Mouse (Mus musculus) lung, postnatal 25 days (tissue): ENCODE measurements around the gene Map3k5.

ENCODE experiments used
- DNase-seq: peaks from one replicate; pipeline ENCODE4 v3.0.0; 2022; ENCODE audit warnings: low spot score

Map3k5 gene

DNA sequence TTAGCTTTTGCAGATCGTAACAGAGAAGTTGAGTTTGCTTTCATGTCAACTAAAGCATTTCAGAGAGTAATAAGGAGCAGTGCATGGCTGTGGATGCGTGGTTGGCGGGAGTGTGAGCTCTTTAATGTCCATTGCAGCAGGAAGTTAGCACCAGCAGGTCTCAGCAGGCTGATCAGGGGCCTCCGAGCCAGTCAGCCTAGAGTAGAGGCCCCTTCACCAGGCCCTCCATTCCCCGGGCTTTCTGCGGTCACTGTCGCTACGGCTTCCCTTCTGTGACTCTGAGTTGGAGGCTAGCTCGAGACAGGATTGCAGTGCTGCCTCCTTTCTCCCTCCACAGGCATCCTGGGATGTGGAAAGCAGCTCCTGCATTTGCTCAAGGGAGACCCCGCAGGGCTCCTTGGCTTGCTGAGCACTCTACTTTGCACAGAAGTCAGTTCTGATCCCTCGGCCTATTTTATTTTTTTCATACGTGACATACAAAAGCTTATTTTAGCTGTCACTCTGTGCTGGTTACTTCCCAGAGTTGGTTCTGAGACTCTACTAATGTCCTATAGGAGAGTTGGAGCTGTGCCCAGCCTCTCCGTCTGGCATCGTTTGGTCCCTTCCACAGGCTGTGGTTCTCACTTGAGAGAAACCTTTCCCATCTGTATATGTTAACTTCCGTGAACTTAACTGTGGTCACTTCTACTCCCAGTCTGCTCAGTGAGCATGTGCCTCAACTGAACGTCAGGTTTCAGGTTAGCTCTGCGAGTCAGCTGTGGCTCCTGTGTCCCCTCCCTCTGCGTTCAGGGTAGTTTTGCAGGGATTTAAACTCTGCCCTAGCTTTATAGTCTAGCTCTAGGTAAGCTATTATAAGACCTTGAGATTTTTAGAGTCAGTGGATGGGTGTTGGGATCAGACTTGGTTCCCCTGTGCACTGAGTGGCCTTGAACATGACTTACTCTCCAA lies 178.0 kb downstream of the Map3k5 start:
- no peak for DNase-seq

DNA sequence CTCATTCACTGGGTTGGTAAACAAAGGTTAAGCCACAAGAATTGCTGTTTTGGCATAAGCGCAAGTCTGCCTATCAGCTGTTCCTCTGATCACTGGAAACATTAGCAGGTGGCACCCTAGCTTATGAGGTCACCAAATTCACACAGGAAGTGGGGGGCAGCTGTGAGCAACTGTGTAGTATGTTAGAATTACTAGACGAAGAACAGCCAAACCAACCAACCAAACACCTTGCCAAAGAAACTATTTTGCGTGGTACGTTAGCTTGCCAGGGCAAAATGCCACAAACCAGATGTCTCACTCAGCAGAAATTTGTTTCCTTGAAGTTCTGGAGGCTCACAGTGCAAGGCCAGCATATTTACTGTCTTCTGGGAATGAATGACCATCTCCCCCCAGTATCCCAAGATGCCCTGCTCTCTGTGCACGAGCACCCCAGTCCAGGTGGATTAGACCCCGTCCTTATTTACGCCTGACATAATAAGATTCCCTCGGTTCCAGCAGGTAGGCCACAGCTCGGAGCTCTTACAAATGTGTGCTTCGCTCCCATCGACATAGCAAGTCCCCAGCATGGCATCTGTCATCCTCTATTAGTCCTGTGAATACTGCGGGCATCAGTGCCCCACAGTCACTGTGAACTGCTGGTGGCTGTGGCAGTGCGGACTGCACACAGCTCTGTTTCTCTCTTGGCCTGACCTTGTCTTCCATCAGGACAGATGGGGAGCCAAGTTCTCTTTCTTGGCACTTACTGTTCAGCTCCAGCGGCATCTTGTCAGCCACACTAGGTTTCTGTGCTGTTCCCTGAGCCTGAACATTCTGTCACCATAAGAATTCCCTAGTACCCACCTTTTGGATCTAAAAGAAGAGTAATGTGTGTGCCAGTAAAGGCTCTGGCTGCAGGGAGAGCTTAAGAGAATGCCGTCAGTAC lies 185.5 kb downstream of the Map3k5 start:
- peak; percentile 30 for DNase-seq

DNA sequence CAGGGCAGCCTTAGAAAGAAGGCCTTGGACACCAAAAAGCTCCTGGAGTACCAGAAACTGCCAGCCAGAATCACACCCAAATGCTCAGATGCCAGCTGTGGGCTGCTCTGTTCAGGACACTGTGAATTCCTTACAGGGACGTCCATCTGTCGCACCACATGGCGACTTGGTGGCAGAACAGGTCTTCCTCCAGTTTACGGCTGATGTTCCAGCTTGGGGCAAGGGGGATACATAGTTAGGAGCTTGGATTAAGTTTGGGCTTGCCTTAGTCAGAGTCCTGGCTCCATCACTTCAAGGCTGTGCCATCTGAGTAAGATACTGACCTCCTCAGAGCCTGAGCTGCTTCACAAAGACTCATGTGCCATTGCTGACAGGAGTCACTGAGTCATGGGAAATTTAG lies 187.7 kb downstream of the Map3k5 start:
- no peak for DNase-seq

DNA sequence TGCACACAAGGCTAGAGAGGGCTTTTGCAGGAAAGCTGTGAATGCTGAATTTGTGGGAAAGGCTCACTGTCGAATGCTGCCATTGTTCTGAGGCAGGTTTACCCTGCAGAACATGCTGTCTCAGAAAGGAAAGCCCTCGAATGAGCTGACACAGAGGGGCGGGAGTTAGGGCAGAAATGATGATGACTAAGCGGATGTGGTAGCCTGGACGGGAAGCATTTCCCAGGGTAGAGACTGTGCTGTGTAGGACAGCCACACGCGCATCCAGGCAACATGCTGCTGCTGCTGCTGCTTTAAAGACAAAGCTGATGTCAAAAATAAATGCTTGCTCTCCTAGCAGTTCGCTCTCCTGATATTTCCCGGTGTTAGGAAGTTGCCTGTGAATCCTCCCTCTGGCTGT lies 189.1 kb downstream of the Map3k5 start:
- DNase-seq = peak; percentile 31

DNA sequence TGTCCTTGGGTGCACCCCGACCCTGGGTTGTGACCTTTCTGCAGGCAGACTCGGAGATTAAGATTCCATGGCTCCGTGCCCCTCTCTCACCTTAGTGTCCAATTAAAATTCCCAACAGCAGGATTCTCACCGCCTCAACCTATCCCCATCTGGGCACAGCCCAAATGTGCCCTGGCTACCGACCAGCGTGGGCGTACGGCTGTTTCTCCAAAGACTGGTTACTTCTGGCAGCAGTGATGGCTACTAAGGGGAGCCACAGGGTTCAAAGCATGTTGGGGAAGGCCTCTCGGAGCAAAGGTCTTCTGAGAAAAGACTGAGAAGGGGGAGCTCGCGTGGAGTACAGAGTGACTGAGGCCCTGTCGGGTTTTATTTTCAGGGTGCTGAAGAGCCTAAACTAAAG lies 190.3 kb downstream of the Map3k5 start:
- no peak for DNase-seq

DNA sequence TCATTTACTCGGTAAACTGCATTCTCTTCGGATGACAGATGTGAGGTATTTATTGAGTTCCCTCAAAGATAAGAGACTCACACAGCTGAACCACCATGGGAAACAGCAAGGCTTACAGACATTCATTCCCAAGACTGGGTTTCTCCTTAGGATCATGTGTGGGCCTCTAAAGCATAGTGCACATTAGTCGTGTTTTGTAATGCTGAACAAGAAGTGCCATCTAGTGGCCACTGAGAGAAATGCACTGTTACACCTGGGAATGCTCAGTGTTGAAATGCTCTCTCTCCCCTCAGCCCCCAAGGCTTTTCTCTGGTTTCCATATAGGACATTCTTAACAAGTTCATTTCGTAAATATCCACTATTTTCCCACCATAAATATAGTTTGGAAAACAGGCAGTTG lies 191.0 kb downstream of the Map3k5 start:
- peak; percentile 72 for DNase-seq

DNA sequence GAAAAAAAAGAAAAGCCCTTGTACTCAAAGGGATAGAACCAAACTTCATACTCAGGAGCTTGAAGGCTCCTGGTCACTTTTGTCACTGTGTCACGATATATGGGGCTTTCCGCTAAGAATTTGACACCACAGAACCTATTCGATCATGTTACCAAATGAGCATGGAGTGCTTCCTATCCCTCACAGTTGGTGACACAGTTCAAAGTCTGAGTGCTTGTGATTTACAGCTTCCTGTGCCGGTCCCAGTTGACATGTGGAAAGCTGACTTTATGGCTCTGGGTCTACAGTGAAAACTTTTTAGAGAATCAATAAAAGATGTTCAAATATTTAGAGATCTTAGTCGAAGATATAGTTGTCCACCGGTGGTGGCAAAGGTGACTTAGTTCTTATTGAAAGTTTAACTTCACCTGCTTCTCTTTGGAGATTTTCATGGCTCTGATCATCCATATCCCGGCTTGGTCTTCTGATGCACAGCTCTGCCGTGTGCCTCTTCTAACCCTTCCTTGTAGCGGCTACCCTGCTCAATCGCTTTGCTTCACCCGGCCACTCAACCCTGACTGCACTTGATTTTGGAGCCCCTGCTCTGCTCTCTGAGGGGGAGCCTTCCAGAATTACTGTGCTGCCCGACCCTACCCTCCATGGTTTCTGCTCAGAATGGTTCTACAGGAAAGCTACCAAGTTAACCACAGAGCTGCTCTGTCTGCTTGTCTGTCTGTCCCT lies 198.8 kb downstream of the Map3k5 start:
- DNase-seq = no peak

DNA sequence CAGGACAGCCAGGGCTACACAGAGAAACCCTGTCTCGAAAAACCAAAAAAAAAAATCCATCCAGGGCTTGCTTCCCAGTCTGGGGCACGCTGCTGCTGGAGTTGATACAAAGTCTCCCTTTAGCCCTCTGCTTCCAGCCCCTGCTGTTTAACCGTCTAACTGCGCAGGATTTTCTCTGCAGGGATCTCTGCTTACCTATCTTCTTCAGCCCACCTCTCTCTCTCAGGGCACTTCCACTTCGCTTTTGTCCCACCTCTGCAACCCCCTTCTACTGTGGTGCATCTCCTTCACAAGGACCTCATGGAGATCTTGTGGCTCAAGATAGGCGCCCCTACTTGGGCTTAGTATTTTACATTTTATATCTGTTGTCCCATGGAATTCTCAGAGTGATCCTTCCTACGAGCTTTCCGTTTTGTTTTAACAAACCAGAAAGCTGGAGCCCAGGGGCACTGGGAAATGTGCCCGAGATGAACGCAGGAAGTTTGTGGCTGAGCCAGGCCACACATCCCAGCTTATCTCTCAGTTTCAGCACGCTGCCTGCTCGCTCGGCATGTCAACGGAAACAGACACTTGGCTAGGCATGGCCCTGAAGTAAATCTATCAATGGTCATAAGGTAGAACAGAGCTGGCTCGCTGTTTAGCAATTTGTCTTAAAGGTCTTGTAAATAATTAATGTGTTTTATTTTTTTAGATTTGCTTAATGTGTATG lies 201.2 kb downstream of the Map3k5 start:
- no peak for DNase-seq

DNA sequence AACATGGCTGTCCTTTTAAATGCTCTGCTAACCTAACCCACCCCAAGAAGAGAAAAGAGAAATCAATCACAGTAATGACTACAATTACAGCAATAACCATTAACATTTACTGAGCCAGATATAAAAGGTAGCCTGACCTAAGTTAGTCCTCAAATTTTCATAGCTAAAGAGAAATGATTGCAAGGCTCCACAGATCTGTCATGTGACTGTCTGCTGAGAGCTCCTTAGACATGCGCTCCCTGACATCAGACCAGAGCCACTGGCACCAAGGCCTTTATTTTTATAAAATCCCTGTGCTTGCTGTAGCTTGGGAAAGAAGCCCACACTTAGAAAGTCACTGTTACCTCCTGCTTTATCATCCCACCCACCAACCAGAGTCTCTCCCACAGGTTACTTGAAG lies 202.2 kb downstream of the Map3k5 start:
- no peak for DNase-seq

DNA sequence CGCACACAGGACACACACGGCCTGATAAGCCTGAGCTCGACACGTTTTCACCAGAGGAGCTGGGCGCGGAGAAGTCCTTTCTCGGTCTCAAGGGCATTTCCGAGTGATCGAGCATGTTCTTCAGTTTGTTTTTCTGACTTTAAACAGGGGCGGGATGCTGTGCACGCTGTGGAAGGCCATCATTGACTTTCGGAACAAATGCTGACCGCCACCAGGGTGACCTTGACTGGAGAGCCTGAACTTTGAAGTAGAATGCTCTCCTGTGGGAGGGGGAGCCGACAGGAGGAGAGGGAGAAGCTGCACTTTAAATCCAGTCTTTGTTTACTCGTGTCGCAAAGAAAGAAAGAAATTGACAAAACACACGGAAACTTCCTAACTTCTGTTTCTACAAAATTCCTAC lies 207.1 kb downstream of the Map3k5 start:
- no peak for DNase-seq

DNA sequence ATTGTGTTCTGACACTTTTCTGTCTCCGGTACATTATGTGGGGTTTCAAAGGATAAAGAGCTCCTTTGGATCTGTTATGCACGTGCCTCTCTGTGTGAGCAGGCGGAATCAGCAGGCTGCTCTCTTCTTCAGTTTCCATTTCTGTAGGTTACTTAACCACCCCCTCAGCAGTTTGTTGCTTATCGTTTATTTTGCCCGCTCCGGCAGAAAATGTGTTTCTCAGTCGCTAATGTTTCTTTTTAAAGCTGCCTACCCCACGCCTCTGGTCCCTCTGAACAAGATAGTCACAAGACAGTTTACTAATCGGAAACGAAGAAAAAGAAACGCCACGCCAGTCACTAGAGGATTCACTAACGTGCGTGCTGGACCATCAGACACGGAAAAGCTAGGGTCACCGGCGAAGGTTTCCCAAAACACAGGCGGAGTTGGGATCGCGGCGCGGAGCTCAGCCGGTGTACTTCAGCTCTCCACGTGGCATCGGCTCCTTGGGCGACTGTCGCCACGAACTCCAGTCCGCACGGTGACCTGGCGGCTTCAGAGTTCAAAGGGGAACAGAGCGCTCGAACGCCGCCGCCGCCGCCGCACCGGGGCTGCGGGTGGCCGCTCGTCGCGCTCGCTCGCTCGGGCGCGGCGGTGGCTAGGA lies 214.0 kb downstream of the Map3k5 start, which contains the start of gene Map7:
Gene Map7, plus strand, starts transcription at position 342 of the 643 bp plus-strand sequence.
- no peak for DNase-seq

DNA sequence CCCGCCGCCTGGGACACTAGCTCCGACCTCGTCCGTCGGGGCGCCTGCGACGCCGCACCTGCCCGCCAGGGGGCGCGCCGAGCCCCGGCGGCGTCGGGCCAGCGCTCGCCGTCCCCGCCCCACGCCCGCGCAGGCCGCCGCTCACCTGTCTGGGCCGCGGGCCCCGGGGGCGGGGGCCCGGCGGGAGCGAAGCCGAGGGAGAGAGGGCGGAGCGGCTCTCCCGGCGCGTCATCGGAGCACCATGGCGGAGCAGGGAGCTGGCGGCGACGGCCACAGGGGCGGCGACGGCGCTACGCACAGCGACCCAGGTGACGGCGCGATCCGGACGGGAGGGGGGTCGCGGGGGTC lies 214.5 kb downstream of the Map3k5 start:
- peak; percentile 71 for DNase-seq

DNA sequence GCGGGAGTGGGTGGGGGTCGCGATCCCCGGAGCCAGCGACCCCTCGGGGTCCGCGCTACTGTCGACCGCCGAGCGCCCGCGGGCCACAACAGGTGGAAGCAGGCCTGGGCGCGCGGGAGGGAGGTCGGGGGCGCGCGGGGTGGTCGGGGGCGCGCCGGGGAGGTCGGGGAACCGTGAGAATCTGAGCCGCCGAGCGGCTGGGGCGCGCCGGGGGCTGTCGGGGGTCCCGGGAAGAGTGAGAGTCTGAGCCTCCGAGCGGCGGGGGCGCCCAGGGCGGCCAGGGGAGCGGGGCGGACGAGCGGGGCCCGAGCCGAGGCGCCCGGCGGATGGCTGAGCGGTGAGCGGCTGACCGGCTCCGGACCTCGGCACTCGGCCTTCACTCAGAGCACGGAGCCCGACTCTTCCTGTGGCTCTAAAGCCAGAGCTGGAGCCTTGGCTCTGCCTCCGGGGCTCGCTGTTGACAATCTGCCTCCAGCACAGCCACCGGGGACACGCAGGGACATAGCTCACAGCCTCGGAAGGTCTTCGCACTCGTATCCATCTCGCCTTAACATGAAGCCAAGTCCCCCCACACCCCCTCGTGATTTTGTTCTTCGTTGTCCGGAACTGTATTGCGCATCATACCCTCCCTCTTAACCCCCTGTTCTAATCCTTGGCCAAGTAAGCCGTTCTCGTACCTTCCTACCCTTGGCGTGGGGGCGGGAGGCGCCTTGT lies 215.0 kb downstream of the Map3k5 start:
- DNase-seq = no peak

DNA sequence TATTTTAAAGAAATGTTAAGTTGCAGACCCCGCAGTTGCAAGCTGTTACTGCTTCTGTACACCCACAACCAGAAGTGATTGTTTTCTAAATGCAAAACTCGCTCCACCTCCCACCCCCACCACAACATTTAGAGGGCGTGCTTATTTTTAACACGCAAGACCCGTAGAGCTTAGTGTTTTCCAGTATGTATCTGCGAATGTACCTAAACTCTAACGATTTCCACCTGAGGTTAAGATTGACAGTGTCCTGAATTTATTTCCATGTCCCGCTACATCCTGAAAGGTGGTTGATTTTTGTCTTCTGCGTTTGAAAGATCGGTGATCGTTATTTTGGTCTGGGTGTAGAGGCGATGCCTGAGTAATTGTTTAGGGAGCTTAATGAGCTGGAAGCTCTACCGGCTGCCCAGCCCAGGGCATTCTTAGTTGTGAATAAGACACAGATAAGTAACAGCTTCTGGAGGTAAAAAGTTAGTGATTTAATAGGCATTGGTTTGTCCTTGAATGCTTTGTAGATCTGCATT lies 215.6 kb downstream of the Map3k5 start:
- no peak for DNase-seq

DNA sequence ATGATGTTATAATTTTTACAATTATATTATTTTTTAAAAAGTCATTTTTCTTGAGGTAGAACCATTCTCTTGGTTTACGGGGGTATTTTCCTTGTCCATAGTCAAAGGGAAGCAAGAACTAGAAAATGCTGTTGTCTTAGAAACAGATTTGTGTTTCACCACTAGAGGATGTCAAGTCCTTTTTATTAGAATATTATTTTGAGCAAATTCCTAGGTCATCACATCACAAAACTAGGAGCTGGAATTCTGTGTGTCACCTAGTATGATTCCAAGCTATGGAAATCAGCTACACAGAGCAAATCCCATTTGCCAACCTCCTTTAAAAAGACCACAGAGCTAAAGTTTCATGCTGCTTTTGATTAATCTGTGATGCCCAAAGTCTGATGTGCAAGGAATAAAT lies 217.9 kb downstream of the Map3k5 start:
- DNase-seq = no peak

DNA sequence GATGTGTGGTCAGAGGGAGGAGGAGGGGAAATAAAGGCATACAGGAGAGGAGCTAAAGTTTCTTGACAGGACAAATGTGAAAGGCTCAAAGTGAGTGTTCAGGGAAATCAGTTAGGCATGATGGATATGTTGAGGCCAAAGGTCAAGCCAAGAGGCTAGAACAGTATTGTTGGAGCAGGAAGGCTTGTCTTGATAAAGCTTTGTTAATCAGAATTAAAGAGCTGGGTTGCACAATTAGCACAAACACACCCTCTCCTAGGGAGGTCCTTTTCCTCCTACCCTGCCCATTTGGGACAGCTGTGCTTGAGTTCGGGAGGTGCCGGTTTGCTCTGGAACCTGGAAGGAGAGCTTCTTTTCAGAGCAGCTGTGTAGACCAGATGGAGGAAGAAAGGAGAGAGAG lies 219.2 kb downstream of the Map3k5 start:
- no peak for DNase-seq

DNA sequence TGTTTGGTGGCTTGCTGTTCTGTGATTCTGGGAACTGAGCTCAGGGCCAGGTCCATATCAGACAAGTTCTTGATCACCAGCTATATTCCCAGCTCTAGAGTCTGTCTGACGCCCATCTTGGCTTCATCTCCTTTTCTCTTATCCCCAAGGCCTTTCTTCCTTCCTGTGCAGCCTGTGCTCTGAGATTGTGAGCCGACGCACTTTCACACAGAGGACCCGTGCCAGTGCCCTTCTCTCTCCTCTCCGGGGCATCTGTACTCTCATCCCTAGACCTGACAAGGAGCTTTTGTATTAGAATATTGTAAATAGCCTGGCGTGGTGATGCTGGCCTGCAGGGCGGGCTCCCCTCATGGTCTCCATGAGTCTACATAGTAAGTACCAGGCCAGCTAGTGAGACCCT lies 221.1 kb downstream of the Map3k5 start:
- DNase-seq = no peak

DNA sequence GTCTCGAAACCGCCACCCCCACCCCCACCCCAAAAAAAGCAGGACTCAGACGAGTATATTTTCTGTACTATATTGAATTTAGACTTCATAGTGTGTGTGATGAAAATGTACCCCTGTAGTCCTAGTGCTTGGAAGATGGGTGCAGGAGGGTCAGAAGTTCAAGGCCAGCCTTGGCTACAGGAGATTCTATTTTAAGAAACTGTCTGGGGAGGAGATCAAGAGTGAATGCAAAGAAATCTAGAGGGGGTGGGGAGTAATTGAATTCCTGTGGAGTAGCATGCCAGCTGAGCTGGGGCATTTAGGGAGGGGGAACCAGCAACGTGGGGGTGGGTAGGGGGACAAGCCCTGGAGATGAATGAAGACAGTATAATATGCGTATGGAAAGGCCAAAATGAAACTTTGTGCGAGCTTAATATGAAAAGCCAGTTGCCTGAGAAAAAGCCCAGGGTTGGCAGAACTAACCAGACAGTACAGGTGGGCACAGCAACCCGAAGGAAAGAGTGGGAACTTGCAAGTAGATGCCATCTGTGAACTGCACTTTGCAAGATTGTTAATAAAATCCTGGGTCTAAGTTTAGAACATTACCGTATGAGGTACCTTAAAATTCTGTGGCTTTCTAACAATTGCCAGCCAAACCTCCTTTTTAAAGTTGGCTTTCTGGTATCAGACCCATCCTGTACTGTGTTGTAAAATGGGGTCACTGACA lies 222.9 kb downstream of the Map3k5 start:
- no peak for DNase-seq

DNA sequence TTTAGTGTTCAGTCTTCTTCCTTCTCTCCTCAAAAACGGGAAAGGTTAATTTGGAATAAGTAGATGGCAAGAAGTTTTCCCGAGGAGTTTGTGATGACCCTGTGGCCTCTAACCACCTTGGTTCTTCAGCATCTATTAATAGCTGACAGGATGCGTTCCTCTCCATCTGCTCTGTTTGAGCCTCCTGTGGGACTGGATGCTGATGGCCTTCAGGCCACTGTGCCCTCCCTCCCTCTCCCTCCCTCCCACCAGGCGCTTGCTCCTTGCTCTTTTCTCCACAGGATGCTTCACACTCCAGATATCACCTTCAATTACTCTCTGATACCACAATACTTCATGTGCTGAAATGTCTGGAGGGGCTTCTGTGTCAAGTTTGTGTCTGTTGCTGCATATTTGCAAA lies 224.5 kb downstream of the Map3k5 start:
- DNase-seq = no peak

DNA sequence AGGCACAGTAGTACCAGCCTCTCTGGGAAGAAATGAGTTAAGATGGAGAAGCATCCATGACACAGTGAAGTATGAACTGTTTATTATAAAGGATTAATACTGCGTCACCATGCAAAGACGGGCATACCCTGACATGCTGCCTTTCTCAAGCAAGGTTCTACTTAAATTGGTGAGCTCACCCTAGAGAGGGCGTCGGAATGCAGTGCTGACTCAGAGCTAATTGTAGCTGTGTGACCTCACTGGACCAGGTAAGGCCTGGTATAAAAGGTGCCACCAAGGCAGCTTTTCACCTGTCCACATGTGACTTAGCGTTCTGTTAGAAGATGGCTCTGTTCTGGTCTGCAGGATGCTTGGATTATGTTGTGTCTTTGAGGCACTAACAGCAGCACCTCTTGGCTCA lies 225.0 kb downstream of the Map3k5 start:
- DNase-seq = no peak
